Mouse (Mus musculus) small intestine, adult 2 months (tissue): ENCODE measurements at regions not wholly inside any gene's neighbourhood (a gene's known extent, or its start where the extent isn't known, plus 50 kb on each side); places are given as distances from the start of the nearest gene placed in this dataset.

Source experiments
- H3K27ac ChIP-seq: fragments of 200-500 bp; 2 replicates; pipeline ENCODE4 v1.5.1; 2012; ENCODE audit warnings: low read depth, low read length, control low read depth, inconsistent platforms; ENCODE audit not compliant: insufficient read depth
- H3K27me3 ChIP-seq: fragments of 200-500 bp; 2 replicates; pipeline ENCODE4 v1.6.1; 2012; ENCODE audit warnings: mild to moderate bottlenecking, moderate library complexity, low read length, inconsistent platforms; ENCODE audit not compliant: control insufficient read depth, insufficient read depth
- H3K36me3 ChIP-seq: fragments of 200-500 bp; 2 replicates; pipeline ENCODE4 v1.6.1; 2012; ENCODE audit warnings: mild to moderate bottlenecking, low read length, control low read depth, inconsistent platforms; ENCODE audit not compliant: control insufficient read depth, insufficient read depth
- H3K4me1 ChIP-seq: fragments of 200-500 bp; 2 replicates; pipeline ENCODE4 v1.6.1; 2012; ENCODE audit warnings: low read length, inconsistent platforms, mixed read lengths; ENCODE audit not compliant: control insufficient read depth, insufficient read depth, insufficient read length
- H3K4me3 ChIP-seq: fragments of 200-500 bp; 2 replicates; pipeline ENCODE4 v1.5.1; 2012; ENCODE audit warnings: low read depth, mild to moderate bottlenecking, control low read depth, inconsistent platforms, low read length, moderate library complexity
- CTCF ChIP-seq: fragments of 200-500 bp; IDR thresholded peaks from 2 replicates; pipeline ENCODE4 v1.5.1; 2012; ENCODE audit warnings: low read depth, mild to moderate bottlenecking, control low read depth, inconsistent platforms, low read length, moderate library complexity, mixed read lengths; ENCODE audit not compliant: insufficient replicate concordance, insufficient read length; ENCODE audit errors: extremely low read depth
- POLR2A ChIP-seq: fragments of 200-500 bp; IDR thresholded peaks from 2 replicates; pipeline ENCODE4 v1.6.1; 2012; ENCODE audit warnings: low read depth, mild to moderate bottlenecking, control low read depth, inconsistent platforms, low read length, moderate library complexity
- WGBS: fragments of 180-500 bp; shearing (Covaris S2); methylation state at CpG from one replicate; pipeline ENCODE4 v1.1.7; 2018; 5-methylcytosine and 5-hydroxymethylcytosine counted together

DNA sequence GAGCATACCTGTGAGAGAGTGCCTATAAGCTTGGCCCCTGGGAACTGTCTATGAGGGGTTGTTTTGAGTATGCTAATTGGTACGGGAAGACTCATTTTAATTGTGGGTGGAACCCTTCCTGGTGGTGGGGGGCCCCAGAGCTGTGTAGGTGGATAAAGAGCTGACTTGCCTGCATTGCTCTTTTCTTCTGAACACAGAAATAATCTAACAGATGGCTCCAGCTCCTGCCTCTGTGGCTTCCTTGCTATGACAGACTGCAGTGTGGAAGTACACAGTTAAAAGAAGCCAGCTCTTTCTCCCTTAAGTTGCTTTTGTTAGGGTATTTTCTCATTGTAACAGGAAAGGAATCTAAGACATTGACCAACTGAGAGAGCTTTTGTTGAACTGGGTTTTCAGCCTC, 254.1 kb upstream of the Stt3b start:
- Histone ChIP-seq H3K36me3 (no peaks in the 10 kb centered on the region), H3K27ac (no peak overlapping the region), H3K4me1 (no peaks in the 10 kb centered on the region), H3K4me3 (no peak overlapping the region), H3K27me3 (no peaks in the 10 kb centered on the region)
- WGBS: 86% methylated on average over 1 of the region's 1 CpGs
- TF ChIP-seq CTCF: no peak
- TF ChIP-seq POLR2A: no peak

DNA sequence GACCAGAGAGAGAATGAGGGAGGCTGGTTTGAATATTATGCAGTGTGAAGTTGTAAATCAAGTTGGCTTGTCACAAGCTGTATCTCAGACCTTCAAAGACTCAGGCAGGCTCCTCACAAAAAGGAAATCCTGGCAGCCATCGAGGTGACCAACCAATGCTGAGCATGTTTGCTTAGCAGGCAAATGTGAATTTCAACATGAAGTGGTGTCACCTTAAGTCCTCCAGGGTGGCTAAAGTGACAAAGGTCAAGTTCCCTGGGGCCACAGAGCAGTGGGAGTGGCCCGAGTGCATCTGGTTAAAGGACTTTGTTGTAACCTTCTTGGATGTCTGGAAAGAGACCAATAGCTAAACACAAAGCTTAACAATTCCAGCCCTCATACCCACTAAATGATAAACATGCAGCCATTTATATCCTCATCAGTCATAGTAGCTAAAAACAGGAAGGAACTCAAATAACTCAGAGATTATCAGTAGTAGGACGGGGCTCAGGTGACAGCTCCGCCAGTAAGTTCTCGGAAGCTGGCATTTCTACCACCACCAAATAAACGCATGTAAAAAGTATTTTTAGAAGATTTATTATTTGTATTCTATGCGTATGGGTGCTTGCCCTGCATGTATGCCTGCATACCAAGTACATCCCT, 258.6 kb upstream of the Stt3b start:
- TF ChIP-seq CTCF: no peak
- no peak for TF ChIP-seq POLR2A
- Histone ChIP-seq H3K4me1 (no peaks in the 10 kb centered on the region), H3K36me3 (no peaks in the 10 kb centered on the region), H3K4me3 (no peak overlapping the region), H3K27ac (no peak overlapping the region), H3K27me3 (no peaks in the 10 kb centered on the region)
- 51% methylated on average over 7 of the region's 7 CpGs for WGBS

DNA sequence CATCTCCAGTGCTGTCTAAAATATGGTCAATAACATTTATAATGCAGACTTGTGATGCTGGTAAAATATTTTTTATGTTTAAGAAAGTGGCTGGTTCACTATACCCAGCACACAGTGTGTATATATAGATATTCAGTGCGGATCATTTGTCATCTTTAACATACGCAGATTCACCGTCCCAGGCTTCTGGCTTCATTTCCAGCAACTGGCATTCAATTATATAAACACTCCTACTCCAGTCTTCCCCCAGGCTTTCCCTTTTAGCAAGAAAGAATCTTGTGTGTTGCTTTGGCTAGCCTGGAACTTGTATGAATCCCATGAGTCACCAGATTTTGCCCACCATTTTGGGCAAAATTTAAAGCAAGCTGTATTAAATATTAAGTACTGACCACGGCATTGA, 260.8 kb upstream of the Stt3b start:
- TF ChIP-seq CTCF (no peak), POLR2A (no peak)
- Histone ChIP-seq H3K4me1 (no peaks in the 10 kb centered on the region), H3K36me3 (no peaks in the 10 kb centered on the region), H3K27ac (no peak overlapping the region), H3K27me3 (no peaks in the 10 kb centered on the region), H3K4me3 (no peak overlapping the region)
- WGBS: 84% methylated on average over 4 of the region's 4 CpGs

DNA sequence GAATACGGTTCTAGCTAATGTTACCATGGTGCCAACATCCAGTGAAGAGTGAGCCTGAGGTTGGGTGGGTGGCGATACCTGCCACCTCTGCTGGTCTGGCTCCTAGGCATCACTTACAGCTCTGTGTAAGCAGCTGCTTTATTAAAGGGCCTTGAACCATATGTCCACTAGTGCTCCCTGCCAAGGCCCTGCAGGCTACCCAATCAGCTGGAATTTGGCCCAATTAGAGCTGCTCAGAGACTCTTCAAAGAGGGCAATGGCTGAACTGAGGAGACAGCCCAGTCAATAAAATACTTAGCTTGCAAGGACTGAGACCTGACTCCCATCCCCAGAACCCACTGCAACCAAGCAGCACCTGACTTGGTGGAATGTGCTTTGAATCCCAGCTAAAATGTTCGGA, 270.9 kb upstream of the Stt3b start:
- Histone ChIP-seq H3K36me3 (no peaks in the 10 kb centered on the region), H3K4me1 (no peaks in the 10 kb centered on the region), H3K4me3 (no peak overlapping the region), H3K27me3 (no peaks in the 10 kb centered on the region), H3K27ac (no peak overlapping the region)
- WGBS: 85% methylated on average over 3 of the region's 3 CpGs
- TF ChIP-seq CTCF: no peak
- no peak for TF ChIP-seq POLR2A

DNA sequence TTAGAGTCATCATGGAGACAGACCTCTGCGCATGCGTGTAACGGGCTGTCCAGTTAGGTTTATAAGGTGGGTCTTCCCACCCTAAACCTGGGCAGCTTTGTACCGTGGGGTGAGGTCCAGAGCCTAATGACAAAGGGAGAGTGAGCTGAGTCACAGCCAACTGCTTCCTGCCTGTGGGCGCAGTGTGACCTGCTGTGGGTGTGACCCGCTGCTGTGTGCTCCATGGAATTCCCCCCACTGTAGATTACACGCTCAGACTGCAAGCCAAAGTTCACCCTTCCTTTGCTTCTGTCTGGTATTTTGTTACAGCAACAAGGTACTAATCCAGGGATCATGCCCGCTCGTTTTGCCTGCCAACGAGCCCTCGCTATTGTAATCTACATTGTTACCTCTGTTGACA, 273.3 kb upstream of the Stt3b start:
- 63% methylated on average over 11 of the region's 11 CpGs for WGBS
- H3K4me3 ChIP-seq: no peak overlapping the region
- H3K27ac ChIP-seq: no peak overlapping the region

DNA sequence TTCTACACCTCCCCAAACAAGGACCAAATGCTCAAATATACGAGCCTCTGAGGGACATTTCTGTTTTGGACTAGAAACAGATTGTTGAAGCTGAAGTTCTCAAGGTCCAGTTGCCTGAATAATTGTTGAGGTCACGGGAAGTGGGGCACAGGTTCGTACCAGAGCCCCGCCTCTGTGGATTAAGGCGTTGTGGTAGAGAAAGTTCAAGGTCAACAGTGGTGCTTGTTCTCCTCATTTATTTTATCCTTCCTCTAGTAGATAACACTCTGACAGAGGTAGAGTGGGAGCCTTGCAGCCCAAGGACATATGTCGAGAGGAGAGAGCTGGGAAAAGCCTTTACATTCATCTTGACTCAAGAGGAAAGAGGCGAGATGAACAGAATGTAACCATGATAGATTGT, 274.7 kb upstream of the Stt3b start:
- no peak overlapping the region for H3K4me3 ChIP-seq
- H3K27ac ChIP-seq: no peak overlapping the region
- no peak for TF ChIP-seq POLR2A
- no peak for TF ChIP-seq CTCF
- H3K36me3 ChIP-seq: no peaks in the 10 kb centered on the region
- 78% methylated on average over 7 of the region's 7 CpGs for WGBS
- no peaks in the 10 kb centered on the region for H3K4me1 ChIP-seq
- H3K27me3 ChIP-seq: no peaks in the 10 kb centered on the region

More for the DNA sequence above, 273.3 kb upstream of the Stt3b start:
- H3K36me3 ChIP-seq: no peaks in the 10 kb centered on the region
- no peak for TF ChIP-seq POLR2A
- no peaks in the 10 kb centered on the region for H3K4me1 ChIP-seq
- no peaks in the 10 kb centered on the region for H3K27me3 ChIP-seq

DNA sequence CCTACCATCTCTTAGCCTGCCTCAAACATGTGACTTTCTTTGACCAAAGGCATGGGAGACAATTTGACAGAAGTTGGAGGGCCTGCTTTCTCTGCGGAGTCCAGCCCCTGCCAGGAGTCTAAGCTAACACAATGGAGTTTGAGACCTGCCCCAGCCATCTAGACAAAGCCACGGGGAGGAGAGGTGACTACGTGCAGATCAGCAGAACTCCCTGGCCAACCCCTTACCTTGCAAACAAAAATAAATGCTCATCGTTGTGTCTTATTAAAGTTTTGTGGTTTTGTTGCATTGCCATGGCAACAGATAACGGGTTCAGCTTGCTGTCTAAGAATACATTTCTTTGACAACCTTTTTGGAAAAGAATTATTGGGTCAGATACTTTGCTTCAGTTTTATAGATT, 282.2 kb upstream of the Stt3b start:
- no peaks in the 10 kb centered on the region for H3K36me3 ChIP-seq
- peaks cover 3% of the 10 kb centered on the region; the same call in 1 of the 2 replicates for H3K4me1 ChIP-seq
- H3K27me3 ChIP-seq: no peaks in the 10 kb centered on the region
- TF ChIP-seq CTCF (no peak), POLR2A (no peak)
- no peak overlapping the region for H3K4me3 ChIP-seq
- H3K27ac ChIP-seq: no peak overlapping the region
- WGBS: 70% methylated on average over 5 of the region's 5 CpGs
